Mouse (Mus musculus): Measurements from ENCODE around the gene H3f3b. TPM values are rescaled to one million over a fixed set of nuclear protein-coding genes. Genes with fewer than 3 reads are reported as not detected.

Gene H3f3b
- polyA plus RNA-seq, 1 experiment, result 633 TPM

DNA sequence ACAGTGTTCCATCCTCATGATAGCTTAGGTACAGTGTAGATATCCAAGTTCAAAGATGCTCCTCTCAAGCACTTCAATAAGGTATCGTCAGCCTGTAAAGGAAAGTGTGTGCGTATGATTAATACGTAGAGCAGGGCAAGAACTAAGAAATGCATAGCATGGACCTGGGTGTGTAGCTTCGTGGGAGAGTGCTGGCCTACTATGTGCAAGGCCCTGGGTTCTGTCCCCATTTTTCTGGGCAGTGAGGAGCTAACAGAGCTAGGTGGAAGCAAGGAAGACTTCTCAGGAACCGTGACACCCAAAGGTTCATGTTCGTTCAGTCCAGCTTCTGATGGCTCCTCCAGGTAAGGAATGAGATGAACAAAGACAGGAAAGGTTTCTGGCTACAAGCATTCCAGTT lies 17.4 kb upstream of the H3f3b start:
- no peak for TF ChIP-seq MYOD1 (IDR thresholded peaks at IDR 0.05; ENCODE audit: control insufficient read depth, insufficient read length, low read depth)
- no peak for TF ChIP-seq USF1 (IDR thresholded peaks at IDR 0.05; ENCODE audit: low read depth)
- no peak for TF ChIP-seq FOSL1 (IDR thresholded peaks at IDR 0.05; ENCODE audit: insufficient read depth, low read length, poor library complexity, severe bottlenecking)
- TF ChIP-seq MYOG (IDR thresholded peaks at IDR 0.05; ENCODE audit: control insufficient read depth, extremely low read depth, insufficient read length), result no peak
- no peak for TF ChIP-seq CEBPB (IDR thresholded peaks at IDR 0.05; ENCODE audit: low read depth)
- TF ChIP-seq MAX (IDR thresholded peaks at IDR 0.05), result no peak
- no peak for TF ChIP-seq CTCF (IDR thresholded peaks at IDR 0.05; ENCODE audit: control insufficient read depth, insufficient read depth, insufficient read length)
- H3K27me3 ChIP-seq (ENCODE audit: control insufficient read depth, insufficient read depth, insufficient read length), result no peaks in the 10 kb centered on the region
- H3ac ChIP-seq (ENCODE audit: control insufficient read depth, insufficient read length, low read depth), result no peak overlapping the region
- H3K79me3 ChIP-seq (ENCODE audit: low read depth), result peaks cover 42% of the 10 kb centered on the region
- H3K4me3 ChIP-seq (ENCODE audit: insufficient read depth, poor library complexity, severe bottlenecking), result no peak overlapping the region
- H3K79me2 ChIP-seq (ENCODE audit: control insufficient read depth, insufficient read depth), result peaks cover 70% of the 10 kb centered on the region
- H3K36me3 ChIP-seq (ENCODE audit: control insufficient read depth, insufficient read depth), result peaks cover 46% of the 10 kb centered on the region

DNA sequence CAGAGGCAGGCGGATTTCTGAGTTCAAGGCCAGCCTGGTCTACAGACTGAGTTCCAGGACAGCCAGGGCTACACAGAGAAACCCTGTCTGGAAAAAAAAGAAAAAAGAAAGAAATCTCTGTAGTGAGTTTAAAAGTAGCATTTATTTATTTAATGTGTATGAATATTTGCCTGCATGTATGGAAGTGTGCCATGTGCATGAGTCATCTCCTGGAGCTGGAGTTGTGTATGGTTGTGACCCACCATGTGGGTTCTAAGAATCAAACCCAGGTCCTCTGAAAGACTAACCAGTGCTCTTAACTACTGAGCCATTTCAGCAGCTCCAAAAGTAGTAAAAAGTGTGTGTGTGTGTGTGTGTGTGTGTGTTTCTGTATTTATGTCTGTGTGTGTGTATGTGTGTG lies 15.5 kb upstream of the H3f3b start:
- Histone ChIP-seq H3K79me3 (ENCODE audit: low read depth) (peaks cover 57% of the 10 kb centered on the region), H3K36me3 (ENCODE audit: control insufficient read depth, insufficient read depth) (peaks cover 53% of the 10 kb centered on the region)
- TF ChIP-seq CTCF (IDR thresholded peaks at IDR 0.05; ENCODE audit: control insufficient read depth, insufficient read depth, insufficient read length), result no peak

DNA sequence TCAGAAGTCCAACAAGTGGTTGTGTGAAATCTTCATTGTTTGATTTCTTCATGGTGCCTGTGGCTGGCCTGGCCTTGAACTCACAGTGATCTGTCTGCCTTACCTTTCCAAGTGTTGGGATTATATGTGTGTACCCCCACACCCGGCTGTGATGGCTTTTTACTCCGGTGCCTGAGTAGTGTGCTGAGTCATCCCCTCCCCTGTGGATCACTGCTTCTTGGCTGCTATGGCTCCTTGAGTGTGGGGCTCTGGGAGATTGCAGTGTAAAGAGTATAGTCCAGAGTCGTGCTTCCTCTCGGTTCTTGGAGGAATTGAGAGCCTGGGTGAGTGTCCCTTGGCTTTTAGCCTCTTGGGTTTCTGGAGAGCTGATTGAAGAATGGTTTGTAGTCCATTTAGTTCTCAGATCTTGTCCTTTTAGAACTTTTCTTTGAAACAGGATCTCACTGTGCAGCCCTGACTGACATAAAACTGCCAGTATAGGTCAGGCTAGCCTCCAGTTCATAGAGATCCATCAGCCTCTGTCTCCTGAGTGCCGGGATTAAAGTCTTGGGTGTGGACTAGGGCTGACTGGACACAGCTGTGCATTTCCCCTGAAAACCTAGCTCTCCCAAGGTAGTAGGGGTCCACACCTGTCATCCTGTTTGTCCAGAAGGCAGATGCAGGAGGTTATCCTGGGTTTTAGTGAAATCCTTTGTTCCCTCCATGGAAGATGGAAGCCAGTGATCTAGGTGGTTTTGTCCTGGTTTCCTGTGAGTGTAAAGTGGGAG lies 14.8 kb upstream of the H3f3b start:
- Histone ChIP-seq H3K27me3 (ENCODE audit: control insufficient read depth, insufficient read depth, insufficient read length) (no peaks in the 10 kb centered on the region), H3K4me3 (ENCODE audit: insufficient read depth, poor library complexity, severe bottlenecking) (no peak overlapping the region), H3K36me3 (ENCODE audit: control insufficient read depth, insufficient read depth) (peaks cover 54% of the 10 kb centered on the region), H3ac (ENCODE audit: control insufficient read depth, insufficient read length, low read depth) (no peak overlapping the region), H3K79me3 (ENCODE audit: low read depth) (peaks cover 64% of the 10 kb centered on the region), H3K79me2 (ENCODE audit: control insufficient read depth, insufficient read depth) (peaks cover 96% of the 10 kb centered on the region)
- TF ChIP-seq USF1 (IDR thresholded peaks at IDR 0.05; ENCODE audit: low read depth) (no peak), CEBPB (IDR thresholded peaks at IDR 0.05; ENCODE audit: low read depth) (no peak), MYOD1 (IDR thresholded peaks at IDR 0.05; ENCODE audit: control insufficient read depth, insufficient read length, low read depth) (no peak), MAX (IDR thresholded peaks at IDR 0.05) (no peak), MYOG (IDR thresholded peaks at IDR 0.05; ENCODE audit: control insufficient read depth, extremely low read depth, insufficient read length) (no peak), FOSL1 (IDR thresholded peaks at IDR 0.05; ENCODE audit: insufficient read depth, low read length, poor library complexity, severe bottlenecking) (no peak)

More for the DNA sequence above, 15.5 kb upstream of the H3f3b start:
- Histone ChIP-seq H3K27me3 (ENCODE audit: control insufficient read depth, insufficient read depth, insufficient read length) (no peaks in the 10 kb centered on the region), H3K79me2 (ENCODE audit: control insufficient read depth, insufficient read depth) (peaks cover 89% of the 10 kb centered on the region), H3K4me3 (ENCODE audit: insufficient read depth, poor library complexity, severe bottlenecking) (no peak overlapping the region), H3ac (ENCODE audit: control insufficient read depth, insufficient read length, low read depth) (no peak overlapping the region)

DNA sequence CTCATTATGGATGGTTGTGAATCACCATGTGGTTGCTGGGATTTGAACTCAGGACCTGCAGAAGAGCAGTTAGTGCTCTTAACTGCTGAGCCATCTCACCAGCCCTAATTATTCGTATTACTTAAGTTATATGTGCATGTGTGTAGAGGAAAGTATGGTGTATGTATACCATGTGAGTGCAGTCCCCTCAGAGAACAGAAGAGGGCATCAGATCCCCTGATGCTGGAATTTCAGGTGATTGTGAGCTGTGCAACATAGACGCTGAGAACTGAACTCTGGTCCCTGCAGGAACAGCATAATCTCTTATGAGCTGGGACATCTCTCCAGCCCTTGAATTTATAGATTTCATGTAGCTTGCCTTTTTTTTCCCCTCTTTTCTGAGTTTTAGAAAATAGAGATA lies 14.1 kb upstream of the H3f3b start:
- Histone ChIP-seq H3K27me3 (ENCODE audit: control insufficient read depth, insufficient read depth, insufficient read length) (no peaks in the 10 kb centered on the region), H3K79me3 (ENCODE audit: low read depth) (peaks cover 70% of the 10 kb centered on the region), H3K36me3 (ENCODE audit: control insufficient read depth, insufficient read depth) (peaks cover 55% of the 10 kb centered on the region), H3K79me2 (ENCODE audit: control insufficient read depth, insufficient read depth) (peaks cover 100% of the 10 kb centered on the region), H3K4me3 (ENCODE audit: insufficient read depth, poor library complexity, severe bottlenecking) (no peak overlapping the region), H3ac (ENCODE audit: control insufficient read depth, insufficient read length, low read depth) (no peak overlapping the region)
- TF ChIP-seq CEBPB (IDR thresholded peaks at IDR 0.05; ENCODE audit: low read depth) (no peak), USF1 (IDR thresholded peaks at IDR 0.05; ENCODE audit: low read depth) (no peak), FOSL1 (IDR thresholded peaks at IDR 0.05; ENCODE audit: insufficient read depth, low read length, poor library complexity, severe bottlenecking) (no peak), MAX (IDR thresholded peaks at IDR 0.05) (no peak), CTCF (IDR thresholded peaks at IDR 0.05; ENCODE audit: control insufficient read depth, insufficient read depth, insufficient read length) (no peak), MYOD1 (IDR thresholded peaks at IDR 0.05; ENCODE audit: control insufficient read depth, insufficient read length, low read depth) (no peak), MYOG (IDR thresholded peaks at IDR 0.05; ENCODE audit: control insufficient read depth, extremely low read depth, insufficient read length) (no peak)

DNA sequence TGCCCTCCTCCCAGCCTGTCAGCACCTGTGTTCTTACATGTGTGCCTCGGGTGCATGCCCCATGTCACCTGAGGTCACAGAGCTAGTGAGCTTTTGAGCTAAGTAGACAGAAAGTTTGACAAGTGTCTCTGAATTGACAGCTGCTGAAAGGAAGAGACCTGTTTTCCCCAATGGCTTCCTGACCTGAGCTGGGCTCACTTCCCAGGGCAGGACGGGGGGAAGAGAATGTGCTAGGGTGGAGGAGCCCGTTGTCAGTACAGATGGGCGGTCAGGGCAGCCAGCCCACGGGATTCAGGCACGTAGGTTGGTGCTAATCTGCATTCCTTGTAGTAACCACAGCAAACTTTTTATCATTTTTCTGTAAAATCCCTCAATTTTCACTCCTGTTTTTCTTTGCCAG lies 12.8 kb upstream of the H3f3b start:
- no peak overlapping the region for H3K4me3 ChIP-seq (ENCODE audit: insufficient read depth, poor library complexity, severe bottlenecking)
- peaks cover 100% of the 10 kb centered on the region for H3K79me2 ChIP-seq (ENCODE audit: control insufficient read depth, insufficient read depth)
- H3K36me3 ChIP-seq (ENCODE audit: control insufficient read depth, insufficient read depth), result peaks cover 53% of the 10 kb centered on the region
- no peak overlapping the region for H3ac ChIP-seq (ENCODE audit: control insufficient read depth, insufficient read length, low read depth)
- peaks cover 77% of the 10 kb centered on the region for H3K79me3 ChIP-seq (ENCODE audit: low read depth)
- TF ChIP-seq MYOD1 (IDR thresholded peaks at IDR 0.05; ENCODE audit: control insufficient read depth, insufficient read length, low read depth) (no peak), MYOG (IDR thresholded peaks at IDR 0.05; ENCODE audit: control insufficient read depth, extremely low read depth, insufficient read length) (no peak), CTCF (IDR thresholded peaks at IDR 0.05; ENCODE audit: control insufficient read depth, insufficient read depth, insufficient read length) (no peak), CEBPB (IDR thresholded peaks at IDR 0.05; ENCODE audit: low read depth) (no peak), FOSL1 (IDR thresholded peaks at IDR 0.05; ENCODE audit: insufficient read depth, low read length, poor library complexity, severe bottlenecking) (no peak), MAX (IDR thresholded peaks at IDR 0.05) (no peak), USF1 (IDR thresholded peaks at IDR 0.05; ENCODE audit: low read depth) (no peak)
- H3K27me3 ChIP-seq (ENCODE audit: control insufficient read depth, insufficient read depth, insufficient read length), result no peaks in the 10 kb centered on the region

DNA sequence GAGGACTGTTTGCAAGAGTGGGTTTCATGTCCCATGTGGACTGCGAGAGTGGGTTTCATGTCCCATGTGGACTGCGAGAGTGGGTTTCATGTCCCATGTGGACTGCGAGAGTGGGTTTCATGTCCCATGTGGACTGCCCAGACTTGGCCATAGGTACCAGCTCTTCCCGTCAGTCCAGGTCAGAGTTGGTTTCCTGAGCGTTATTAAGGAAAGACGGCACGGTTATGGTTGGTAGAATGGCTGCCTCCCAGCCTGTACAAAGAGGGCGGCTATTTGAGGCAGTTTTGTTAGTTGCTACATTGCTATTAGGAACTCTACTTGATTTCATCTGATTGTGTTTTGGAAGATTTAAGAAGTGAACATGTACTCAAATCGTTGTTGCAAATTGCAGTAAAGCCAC lies 10.1 kb upstream of the H3f3b start:
- H3K36me3 ChIP-seq (ENCODE audit: control insufficient read depth, insufficient read depth), result peaks cover 63% of the 10 kb centered on the region
- no peak for TF ChIP-seq MYOG (IDR thresholded peaks at IDR 0.05; ENCODE audit: control insufficient read depth, extremely low read depth, insufficient read length)
- no peak for TF ChIP-seq FOSL1 (IDR thresholded peaks at IDR 0.05; ENCODE audit: insufficient read depth, low read length, poor library complexity, severe bottlenecking)
- TF ChIP-seq MYOD1 (IDR thresholded peaks at IDR 0.05; ENCODE audit: control insufficient read depth, insufficient read length, low read depth), result no peak
- no peak for TF ChIP-seq CEBPB (IDR thresholded peaks at IDR 0.05; ENCODE audit: low read depth)
- TF ChIP-seq USF1 (IDR thresholded peaks at IDR 0.05; ENCODE audit: low read depth), result no peak
- no peak for TF ChIP-seq MAX (IDR thresholded peaks at IDR 0.05)
- no peak for TF ChIP-seq CTCF (IDR thresholded peaks at IDR 0.05; ENCODE audit: control insufficient read depth, insufficient read depth, insufficient read length)
- no peak overlapping the region for H3K4me3 ChIP-seq (ENCODE audit: insufficient read depth, poor library complexity, severe bottlenecking)
- H3K79me2 ChIP-seq (ENCODE audit: control insufficient read depth, insufficient read depth), result peaks cover 100% of the 10 kb centered on the region
- no peaks in the 10 kb centered on the region for H3K27me3 ChIP-seq (ENCODE audit: control insufficient read depth, insufficient read depth, insufficient read length)
- H3ac ChIP-seq (ENCODE audit: control insufficient read depth, insufficient read length, low read depth), result no peak overlapping the region
- peaks cover 77% of the 10 kb centered on the region for H3K79me3 ChIP-seq (ENCODE audit: low read depth)
